Mouse (Mus musculus) embryonic fibroblast, embryonic 13.5 days (primary cell): ENCODE data around the gene Ifrd1.

Experiments used
- CTCF ChIP-seq: IDR thresholded peaks from 2 replicates; pipeline ENCODE4 v1.5.1; 2011; ENCODE audit warnings: mild to moderate bottlenecking, control low read depth, low read length, moderate library complexity, borderline replicate concordance; ENCODE audit not compliant: insufficient read depth
- POLR2A ChIP-seq: IDR thresholded peaks from 2 replicates; pipeline ENCODE4 v1.6.1; 2011; ENCODE audit warnings: low read depth, mild to moderate bottlenecking, control low read depth, low read length, moderate library complexity

DNA sequence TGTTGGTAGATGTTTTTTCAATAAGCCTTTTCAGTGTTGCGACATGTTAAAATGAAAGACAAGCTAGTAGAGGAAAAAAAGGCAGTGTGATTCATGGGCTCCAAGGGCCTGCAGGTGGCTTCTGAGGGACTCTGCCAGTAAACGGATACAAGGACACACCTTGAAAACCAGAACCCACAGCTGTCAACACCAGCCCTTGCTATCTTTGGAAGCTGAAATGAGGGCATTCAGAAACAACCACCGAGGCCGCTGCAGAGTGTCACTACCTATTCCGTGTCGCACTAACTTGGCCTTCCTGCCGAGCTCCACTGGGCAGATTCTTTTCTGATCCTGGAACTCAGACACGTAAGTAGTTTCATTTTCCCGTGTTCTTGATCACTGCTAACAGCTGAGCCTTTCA lies 49.9 kb downstream of the Ifrd1 start:
- TF ChIP-seq CTCF (no peak), POLR2A (no peak)
